Mouse (Mus musculus) kidney, postnatal 0 days (tissue): ENCODE data around the gene Olfr1193. TPM values are rescaled to one million over a fixed set of nuclear protein-coding genes. Genes with fewer than 3 reads are reported as not detected.
"Not testable (repeated sequence)": the region's sequence is repeated elsewhere in the genome, so short reads cannot be mapped to it uniquely, and the experiment has no call there.

Source experiments
- ATAC-seq: fragments of 200-750 bp; cut with Nextera tagmentation; replicated peaks from 2 replicates; pipeline ENCODE4 v1.8.0; 2017; ENCODE audit warnings: low read depth, moderate number of reproducible peaks, moderate TSS enrichment, moderate library complexity; ENCODE audit not compliant: low FRiP score
- DNase-seq: peaks from one replicate; pipeline ENCODE4 v3.0.0-alpha.2; 2016; ENCODE audit warnings: low spot score
- H3K27ac ChIP-seq: fragments of 300-500 bp; sonication (generic); 2 replicates; pipeline ENCODE4 v1.5.1; 2014; ENCODE audit warnings: mild to moderate bottlenecking
- H3K27me3 ChIP-seq: fragments of 300-500 bp; sonication (generic); 2 replicates; pipeline ENCODE4 v1.6.1; 2014; ENCODE audit warnings: low read length, mixed read lengths; ENCODE audit not compliant: insufficient read depth
- H3K36me3 ChIP-seq: fragments of 300-500 bp; sonication (generic); 2 replicates; pipeline ENCODE4 v1.6.1; 2014; ENCODE audit warnings: low read length, mixed read lengths; ENCODE audit not compliant: insufficient read depth
- H3K4me1 ChIP-seq: fragments of 300-500 bp; sonication (generic); replicated peaks from 2 replicates; pipeline ENCODE4 v1.6.1; 2014; ENCODE audit warnings: antibody characterized with exemption, low read length, mixed read lengths; ENCODE audit not compliant: insufficient read depth
- H3K4me2 ChIP-seq: fragments of 300-500 bp; sonication (generic); 2 replicates; pipeline ENCODE4 v1.6.1; 2014; ENCODE audit warnings: mild to moderate bottlenecking, low read length, moderate library complexity, mixed read lengths
- H3K4me3 ChIP-seq: fragments of 300-500 bp; sonication (generic); replicated peaks from 2 replicates; pipeline ENCODE4 v1.5.1; 2014; ENCODE audit warnings: low read depth, low read length
- H3K9ac ChIP-seq: fragments of 300-500 bp; sonication (generic); 2 replicates; pipeline ENCODE4 v1.6.1; 2014; ENCODE audit warnings: low read depth, low read length
- H3K9me3 ChIP-seq: fragments of 300-500 bp; sonication (generic); replicated peaks from 2 replicates; pipeline ENCODE4 v1.6.1; 2016; ENCODE audit warnings: low read length, inconsistent platforms, mixed read lengths
- CTCF ChIP-seq: IDR thresholded peaks from 2 replicates; pipeline ENCODE4 v1.5.1; 2016; ENCODE audit warnings: antibody characterized with exemption, low read depth, mild to moderate bottlenecking, moderate library complexity
- WGBS: fragments of 180-500 bp; shearing (Covaris S2); extraction: QIAGEN DNeasy Blood & Tissue Kit; methylation state at CpG from one replicate; pipeline ENCODE4 v1.1.7; 2014; 5-methylcytosine and 5-hydroxymethylcytosine counted together
- polyA plus RNA-seq: library from polyadenylated mRNA; unstranded; fragments of >200 nt; fragmentation: Nextera tagmentation; extraction: Ambion mirVana; gene quantifications from 2 replicates; pipeline ENCODE4 v1.2.1, GENCODE M21; 2015

The Olfr1193 gene
- not detected in 2 replicates for polyA plus RNA-seq

- DNase-seq, H3K27me3 ChIP-seq, ATAC-seq: not testable (repeated sequence)
These were observed at the start of gene Olfr1193 for GRCm38 (mm10) chr2:88675328-88675727. Olfr1193 (plus strand) TSS chr2:88675628.

GRCm38 (mm10) chr2:88640242-88640641 lies 35.2 kb upstream of the Olfr1193 start, which contains the start of gene Olfr1191-ps1:
Olfr1191-ps1 (plus strand) TSS chr2:88640542.
- H3K9me3 ChIP-seq, H3K4me2 ChIP-seq, H3K27ac ChIP-seq, H3K4me1 ChIP-seq, DNase-seq, H3K27me3 ChIP-seq, H3K9ac ChIP-seq, H3K36me3 ChIP-seq, ATAC-seq, H3K4me3 ChIP-seq: not testable (repeated sequence)
- 89% methylated on average over 1 of the region's 1 CpGs for WGBS

More at GRCm38 (mm10) chr2:88675328-88675727, at the start of gene Olfr1193:
- not testable (repeated sequence) for H3K9ac ChIP-seq, H3K4me2 ChIP-seq, H3K4me3 ChIP-seq, H3K9me3 ChIP-seq, H3K27ac ChIP-seq, H3K4me1 ChIP-seq, H3K36me3 ChIP-seq

- H3K36me3 ChIP-seq = no peaks in the 10 kb centered on the region
- no peaks in the 10 kb centered on the region for H3K9me3 ChIP-seq
- H3K4me3 ChIP-seq = no peak within 1 kb of the TSS
- DNase-seq = no peak
- H3K9ac ChIP-seq = no peak within 1 kb of the TSS
- no peaks in the 10 kb centered on the region for H3K4me1 ChIP-seq
- 59% methylated on average over 1 of the region's 1 CpGs for WGBS
- H3K27ac ChIP-seq = no peak within 1 kb of the TSS
- ATAC-seq = no peak
- TF ChIP-seq CTCF = no peak
- H3K27me3 ChIP-seq = no peaks in the 10 kb centered on the region
- no peak within 1 kb of the TSS for H3K4me2 ChIP-seq
These were observed 27.2 kb upstream of the Olfr1193 start, which contains the start of gene Olfr1192-ps1 for GRCm38 (mm10) chr2:88648209-88648608. Olfr1192-ps1 (plus strand) TSS chr2:88648509.

- no peak within 1 kb of the TSS for H3K4me2 ChIP-seq
- DNase-seq (no peak), ATAC-seq (no peak)
- TF ChIP-seq CTCF = no peak
- H3K9ac ChIP-seq = no peak within 1 kb of the TSS
- no peak within 1 kb of the TSS for H3K27ac ChIP-seq
- no peaks in the 10 kb centered on the region for H3K9me3 ChIP-seq
- H3K4me1 ChIP-seq = no peaks in the 10 kb centered on the region
- no peaks in the 10 kb centered on the region for H3K27me3 ChIP-seq
- no peaks in the 10 kb centered on the region for H3K36me3 ChIP-seq
- H3K4me3 ChIP-seq = no peak within 1 kb of the TSS
These were observed 13.7 kb downstream of the Olfr1193 start, which contains the start of gene Olfr1195 for GRCm38 (mm10) chr2:88689087-88689486. Olfr1195 (minus strand) TSS chr2:88689187.

- no peak within 1 kb of the TSS for H3K4me3 ChIP-seq
- no peaks in the 10 kb centered on the region for H3K36me3 ChIP-seq
- DNase-seq (no peak), ATAC-seq (no peak)
- H3K4me2 ChIP-seq = no peak within 1 kb of the TSS
- no peaks in the 10 kb centered on the region for H3K4me1 ChIP-seq
- H3K27ac ChIP-seq = no peak within 1 kb of the TSS
- no peak for TF ChIP-seq CTCF
- no peak within 1 kb of the TSS for H3K9ac ChIP-seq
- 83% methylated on average over 2 of the region's 2 CpGs for WGBS
- H3K9me3 ChIP-seq = no peaks in the 10 kb centered on the region
- H3K27me3 ChIP-seq = no peaks in the 10 kb centered on the region
These were observed 29.1 kb downstream of the Olfr1193 start, which contains the start of gene Olfr1196 for GRCm38 (mm10) chr2:88704497-88704896. Olfr1196 (minus strand) TSS chr2:88704597.

Other genes starting within 250 kb of the Olfr1193 start
- gene Olfr1181, start 249.5 kb upstream of the Olfr1193 start, polyA plus RNA-seq = not detected in 2 replicates
- not detected in 2 replicates for gene Gm13757, start 226.5 kb upstream of the Olfr1193 start, polyA plus RNA-seq
- gene Olfr1183, start 220.8 kb upstream of the Olfr1193 start, polyA plus RNA-seq = not detected in 2 replicates
- gene Olfr1184, start 192.0 kb upstream of the Olfr1193 start, polyA plus RNA-seq = not detected in 2 replicates
- gene Olfr1185-ps1, start 182.3 kb upstream of the Olfr1193 start, polyA plus RNA-seq = not detected in 2 replicates
- not detected in 2 replicates for gene Olfr1186, start 157.1 kb upstream of the Olfr1193 start, polyA plus RNA-seq
- not detected in 2 replicates for gene Olfr1188, start 118.7 kb upstream of the Olfr1193 start, polyA plus RNA-seq
- gene Olfr1189, start 89.2 kb upstream of the Olfr1193 start, polyA plus RNA-seq = not detected in 2 replicates
- not detected in 2 replicates for gene Olfr1191-ps1, start 35.1 kb upstream of the Olfr1193 start, polyA plus RNA-seq
- not detected in 2 replicates for gene Olfr1192-ps1, start 27.1 kb upstream of the Olfr1193 start, polyA plus RNA-seq
- not detected in 2 replicates for gene Olfr1195, start 13.6 kb downstream of the Olfr1193 start, polyA plus RNA-seq
- not detected in 2 replicates for gene Olfr1196, start 29.0 kb downstream of the Olfr1193 start, polyA plus RNA-seq
- gene Olfr1197, start 56.7 kb downstream of the Olfr1193 start, polyA plus RNA-seq = not detected in 2 replicates
- not detected in 2 replicates for gene Olfr1198, start 75.7 kb downstream of the Olfr1193 start, polyA plus RNA-seq
- not detected in 2 replicates for gene Olfr1199, start 84.8 kb downstream of the Olfr1193 start, polyA plus RNA-seq
- gene Olfr1200, start 94.9 kb downstream of the Olfr1193 start, polyA plus RNA-seq = not detected in 2 replicates
- not detected in 2 replicates for gene Olfr1201, start 117.4 kb downstream of the Olfr1193 start, polyA plus RNA-seq
- gene Olfr1202, start 138.9 kb downstream of the Olfr1193 start, polyA plus RNA-seq = not detected in 2 replicates
- gene Olfr1205, start 154.1 kb downstream of the Olfr1193 start, polyA plus RNA-seq = not detected in 2 replicates
- gene Olfr1204, start 173.7 kb downstream of the Olfr1193 start, polyA plus RNA-seq = not detected in 2 replicates
- gene Olfr1206, start 187.6 kb downstream of the Olfr1193 start, polyA plus RNA-seq = not detected in 2 replicates
- gene Olfr1208, start 226.7 kb downstream of the Olfr1193 start, polyA plus RNA-seq = not detected in 2 replicates
- not detected in 2 replicates for gene Olfr1209, start 239.5 kb downstream of the Olfr1193 start, polyA plus RNA-seq